Mouse (Mus musculus): Measurements from ENCODE around the gene Adam15. TPM values are rescaled to one million over a fixed set of nuclear protein-coding genes. Genes with fewer than 3 reads are reported as not detected.

Gene Adam15
- 63.6 and 75.5 TPM in 2 replicates for polyA plus RNA-seq (2012; rRNA removed)

- DNase-seq (ENCODE audit: low read depth): peak; percentile 92
- TF ChIP-seq CTCF (IDR thresholded peaks at IDR 0.05; ENCODE audit: borderline replicate concordance, extremely low read depth, insufficient read depth, insufficient read length) (no peak), POLR2A (IDR thresholded peaks at IDR 0.05; ENCODE audit: borderline replicate concordance, extremely low read depth, insufficient read depth, insufficient read length, poor library complexity, severe bottlenecking) (peak; percentile 26)
These were observed at the start of gene Adam15 for GRCm38 (mm10) chr3:89349869-89350501. Adam15 (minus strand) TSS chr3:89349996.

GRCm38 (mm10) chr3:89396654-89397005, 46.8 kb upstream of the Adam15 start:
- TF ChIP-seq CTCF (IDR thresholded peaks at IDR 0.05; ENCODE audit: borderline replicate concordance, extremely low read depth, insufficient read depth, insufficient read length) (no peak), POLR2A (IDR thresholded peaks at IDR 0.05; ENCODE audit: borderline replicate concordance, extremely low read depth, insufficient read depth, insufficient read length, poor library complexity, severe bottlenecking) (no peak)
- DNase-seq (ENCODE audit: low read depth): no peak

GRCm38 (mm10) chr3:89395806-89396653, 46.2 kb upstream of the Adam15 start:
- DNase-seq (ENCODE audit: low read depth): peak; percentile 83
- TF ChIP-seq POLR2A (IDR thresholded peaks at IDR 0.05; ENCODE audit: borderline replicate concordance, extremely low read depth, insufficient read depth, insufficient read length, poor library complexity, severe bottlenecking) (no peak), CTCF (IDR thresholded peaks at IDR 0.05; ENCODE audit: borderline replicate concordance, extremely low read depth, insufficient read depth, insufficient read length) (peak; percentile 93)

- no peak for TF ChIP-seq CTCF (IDR thresholded peaks at IDR 0.05; ENCODE audit: borderline replicate concordance, extremely low read depth, insufficient read depth, insufficient read length)
- no peak for TF ChIP-seq POLR2A (IDR thresholded peaks at IDR 0.05; ENCODE audit: borderline replicate concordance, extremely low read depth, insufficient read depth, insufficient read length, poor library complexity, severe bottlenecking)
- no peak for DNase-seq (ENCODE audit: low read depth)
These were observed 45.6 kb upstream of the Adam15 start for GRCm38 (mm10) chr3:89395419-89395805.

- DNase-seq (ENCODE audit: low read depth): peak; percentile 92
- TF ChIP-seq POLR2A (IDR thresholded peaks at IDR 0.05; ENCODE audit: borderline replicate concordance, extremely low read depth, insufficient read depth, insufficient read length, poor library complexity, severe bottlenecking) (no peak), CTCF (IDR thresholded peaks at IDR 0.05; ENCODE audit: borderline replicate concordance, extremely low read depth, insufficient read depth, insufficient read length) (no peak)
These were observed 45.1 kb upstream of the Adam15 start for GRCm38 (mm10) chr3:89394894-89395256.

- peak; percentile 75 for DNase-seq (ENCODE audit: low read depth)
- no peak for TF ChIP-seq POLR2A (IDR thresholded peaks at IDR 0.05; ENCODE audit: borderline replicate concordance, extremely low read depth, insufficient read depth, insufficient read length, poor library complexity, severe bottlenecking)
- no peak for TF ChIP-seq CTCF (IDR thresholded peaks at IDR 0.05; ENCODE audit: borderline replicate concordance, extremely low read depth, insufficient read depth, insufficient read length)
These were observed 44.5 kb upstream of the Adam15 start, which contains the start of gene Zbtb7b for GRCm38 (mm10) chr3:89394006-89394893. Zbtb7b (minus strand) TSS chr3:89394776.

- peak; percentile 98 for DNase-seq (ENCODE audit: low read depth)
These were observed 43.8 kb upstream of the Adam15 start for GRCm38 (mm10) chr3:89393605-89394004.

GRCm38 (mm10) chr3:89392871-89393311, 43.1 kb upstream of the Adam15 start:
- DNase-seq (ENCODE audit: low read depth): peak; percentile 11
- TF ChIP-seq POLR2A (IDR thresholded peaks at IDR 0.05; ENCODE audit: borderline replicate concordance, extremely low read depth, insufficient read depth, insufficient read length, poor library complexity, severe bottlenecking): no peak
- no peak for TF ChIP-seq CTCF (IDR thresholded peaks at IDR 0.05; ENCODE audit: borderline replicate concordance, extremely low read depth, insufficient read depth, insufficient read length)

More at GRCm38 (mm10) chr3:89393605-89394004, 43.8 kb upstream of the Adam15 start:
- TF ChIP-seq POLR2A (IDR thresholded peaks at IDR 0.05; ENCODE audit: borderline replicate concordance, extremely low read depth, insufficient read depth, insufficient read length, poor library complexity, severe bottlenecking) (peak; percentile 43; the same call in 1 of the 2 replicates), CTCF (IDR thresholded peaks at IDR 0.05; ENCODE audit: borderline replicate concordance, extremely low read depth, insufficient read depth, insufficient read length) (no peak)

GRCm38 (mm10) chr3:89391663-89392511, 42.1 kb upstream of the Adam15 start:
- DNase-seq (ENCODE audit: low read depth): peak; percentile 40
- no peak for TF ChIP-seq CTCF (IDR thresholded peaks at IDR 0.05; ENCODE audit: borderline replicate concordance, extremely low read depth, insufficient read depth, insufficient read length)

All from brain, embryonic 14.5 days (tissue).